Mouse (Mus musculus) CH12.LX (cell line): Measurements from ENCODE around the gene Zmynd8. TPM values are rescaled to one million over a fixed set of nuclear protein-coding genes. Genes with fewer than 3 reads are reported as not detected.

Experiments
- DNase-seq: peaks from one replicate; pipeline ENCODE4 v3.0.0-alpha.2; 2013; ENCODE audit errors: extremely low read depth
- H3K27ac ChIP-seq: 2 replicates; pipeline ENCODE4 v1.5.1; 2012; ENCODE audit warnings: low read depth, mild to moderate bottlenecking, control low read depth, moderate library complexity; ENCODE audit not compliant: insufficient read depth
- H3K27me3 ChIP-seq: replicated peaks from 2 replicates; pipeline ENCODE3; 2012; ENCODE audit warnings: inconsistent platforms
- H3K36me3 ChIP-seq, 2 experiments: replicated peaks in 1 of 2; 2 replicates each; pipeline versions ENCODE3 to v1.6.1; 2012; ENCODE audit warnings: inconsistent platforms in 1 of 2, low read length in 1 of 2, mild to moderate bottlenecking in 1 of 2, mixed read lengths in 1 of 2, moderate library complexity in 1 of 2; ENCODE audit not compliant: control insufficient read depth in 1 of 2, insufficient read depth in 1 of 2
- H3K4me1 ChIP-seq, 2 experiments: 2 replicates each; pipeline ENCODE4 v1.6.1; 2012; ENCODE audit warnings: inconsistent platforms in 1 of 2, moderate library complexity in 1 of 2; ENCODE audit not compliant: insufficient read depth in 2 of 2, control insufficient read depth in 1 of 2
- H3K4me2 ChIP-seq: 2 replicates; pipeline ENCODE4 v1.6.1; 2012; ENCODE audit warnings: low read depth, mild to moderate bottlenecking, control low read depth; ENCODE audit not compliant: poor library complexity, insufficient read depth, severe bottlenecking
- H3K4me3 ChIP-seq, 3 experiments: fragments of 150-350 bp in 1 of 3; sonication (generic) in 1 of 3; replicated peaks in 1 of 3; 2 replicates each; pipeline versions ENCODE3 to v1.5.1; 2011 to 2012; ENCODE audit warnings: low read depth in 2 of 3, low read length in 2 of 3, mild to moderate bottlenecking in 2 of 3, moderate library complexity in 2 of 3, control low read depth in 1 of 3, improper control_type of control experiment in 1 of 3, inconsistent platforms in 1 of 3, mixed read lengths in 1 of 3; ENCODE audit not compliant: poor library complexity in 1 of 3
- H3K79me2 ChIP-seq: replicated peaks from 2 replicates; pipeline ENCODE4 v1.6.1; 2012; ENCODE audit warnings: mild to moderate bottlenecking, moderate library complexity; ENCODE audit not compliant: control insufficient read depth, poor library complexity, insufficient read depth, severe bottlenecking; ENCODE audit errors: extremely low read depth
- H3K9ac ChIP-seq: 2 replicates; pipeline ENCODE4 v1.6.1; 2012; ENCODE audit warnings: low read depth, mild to moderate bottlenecking, control low read depth, moderate library complexity; ENCODE audit not compliant: insufficient read depth
- H3K9me3 ChIP-seq: replicated peaks from 2 replicates; pipeline ENCODE3; 2012; ENCODE audit warnings: low read length, inconsistent platforms, mixed read lengths
- BHLHE40 ChIP-seq: IDR thresholded peaks from 2 replicates; pipeline ENCODE4 v1.6.1; 2011; ENCODE audit warnings: mild to moderate bottlenecking, low read depth, low read length, improper control_type of control experiment
- CHD1 ChIP-seq: IDR thresholded peaks from 2 replicates; pipeline ENCODE4 v1.6.1; 2012; ENCODE audit warnings: low read depth, low read length, improper control_type of control experiment, inconsistent platforms
- CHD2 ChIP-seq: IDR thresholded peaks from 2 replicates; pipeline ENCODE4 v1.6.1; 2011; ENCODE audit warnings: low read length, improper control_type of control experiment
- CTCF ChIP-seq, 2 experiments: IDR thresholded peaks in 1 of 2; conservative IDR thresholded peaks in 1 of 2; 2 replicates each; pipeline ENCODE4 v1.5.1; 2011 to 2012; ENCODE audit warnings: low read depth in 2 of 2, low read length in 2 of 2, improper control_type of control experiment in 1 of 2, inconsistent platforms in 1 of 2, mild to moderate bottlenecking in 1 of 2, moderate library complexity in 1 of 2
- E2F4 ChIP-seq: IDR thresholded peaks from 2 replicates; pipeline ENCODE4 v1.6.1; 2011; ENCODE audit warnings: low read depth, low read length, improper control_type of control experiment; ENCODE audit not compliant: insufficient replicate concordance
- ELF1 ChIP-seq: IDR thresholded peaks from 2 replicates; pipeline ENCODE4 v1.6.1; 2014; ENCODE audit warnings: low read depth, mild to moderate bottlenecking, inconsistent platforms, low read length, improper control_type of control experiment
- EP300 ChIP-seq: IDR thresholded peaks from 2 replicates; pipeline ENCODE4 v1.6.1; 2011; ENCODE audit warnings: low read length, improper control_type of control experiment
- ETS1 ChIP-seq: conservative IDR thresholded peaks from 2 replicates; pipeline ENCODE4 v1.6.1; 2012; ENCODE audit warnings: low read depth, mild to moderate bottlenecking, inconsistent platforms, low read length, improper control_type of control experiment, moderate library complexity
- GABPA ChIP-seq: IDR thresholded peaks from 2 replicates; pipeline ENCODE4 v1.6.1; 2012; ENCODE audit warnings: low read depth, low read length, improper control_type of control experiment, inconsistent platforms; ENCODE audit not compliant: insufficient replicate concordance
- HCFC1 ChIP-seq: IDR thresholded peaks from 2 replicates; pipeline ENCODE4 v1.6.1; 2012; ENCODE audit warnings: low read depth, mild to moderate bottlenecking, inconsistent platforms, low read length, improper control_type of control experiment
- IRF4 ChIP-seq: IDR thresholded peaks from 2 replicates; pipeline ENCODE4 v1.6.1; 2014; ENCODE audit warnings: low read depth, mild to moderate bottlenecking, inconsistent platforms, low read length, improper control_type of control experiment
- JUN ChIP-seq: IDR thresholded peaks from 2 replicates; pipeline ENCODE4 v1.6.1; 2011; ENCODE audit warnings: low read depth, mild to moderate bottlenecking, low read length, improper control_type of control experiment, moderate library complexity; ENCODE audit not compliant: insufficient read depth
- JUND ChIP-seq: conservative IDR thresholded peaks from 2 replicates; pipeline ENCODE4 v1.6.1; 2011; ENCODE audit warnings: low read depth, low read length, improper control_type of control experiment
- KAT2A ChIP-seq: IDR thresholded peaks from 2 replicates; pipeline ENCODE4 v1.6.1; 2012; ENCODE audit warnings: low read length, improper control_type of control experiment, inconsistent platforms; ENCODE audit not compliant: insufficient replicate concordance
- MAFK ChIP-seq: IDR thresholded peaks from 2 replicates; pipeline ENCODE4 v1.6.1; 2011; ENCODE audit warnings: low read length, improper control_type of control experiment; ENCODE audit not compliant: insufficient replicate concordance
- MAX ChIP-seq: IDR thresholded peaks from 2 replicates; pipeline ENCODE4 v1.6.1; 2011; ENCODE audit warnings: low read length, improper control_type of control experiment
- MAZ ChIP-seq: IDR thresholded peaks from 2 replicates; pipeline ENCODE4 v1.6.1; 2012; ENCODE audit warnings: low read depth, mild to moderate bottlenecking, inconsistent platforms, low read length, improper control_type of control experiment, moderate library complexity
- MEF2A ChIP-seq: IDR thresholded peaks from 2 replicates; pipeline ENCODE4 v1.6.1; 2014; ENCODE audit warnings: low read depth, mild to moderate bottlenecking, inconsistent platforms, low read length, improper control_type of control experiment, borderline replicate concordance
- MXI1 ChIP-seq: IDR thresholded peaks from 2 replicates; pipeline ENCODE4 v1.6.1; 2011; ENCODE audit warnings: mild to moderate bottlenecking, low read depth, low read length, improper control_type of control experiment
- MYC ChIP-seq: IDR thresholded peaks from 2 replicates; pipeline ENCODE4 v1.6.1; 2011; ENCODE audit warnings: low read depth, mild to moderate bottlenecking, improper control_type of control experiment, low read length
- NELFE ChIP-seq: IDR thresholded peaks from 2 replicates; pipeline ENCODE4 v1.6.1; 2011; ENCODE audit warnings: low read depth, low read length, improper control_type of control experiment
- NRF1 ChIP-seq: IDR thresholded peaks from 2 replicates; pipeline ENCODE4 v1.6.1; 2014; ENCODE audit warnings: low read depth, mild to moderate bottlenecking, inconsistent platforms, low read length, improper control_type of control experiment, moderate library complexity
- PAX5 ChIP-seq: IDR thresholded peaks from 2 replicates; pipeline ENCODE4 v1.6.1; 2012; ENCODE audit warnings: low read length, inconsistent platforms, mixed read lengths
- POLR2A ChIP-seq: IDR thresholded peaks from 2 replicates; pipeline ENCODE4 v1.6.1; 2011; ENCODE audit warnings: low read depth, mild to moderate bottlenecking, improper control_type of control experiment, low read length
- POLR2AphosphoS2 ChIP-seq: IDR thresholded peaks from 2 replicates; pipeline ENCODE4 v1.6.1; 2011; ENCODE audit warnings: low read depth, low read length, improper control_type of control experiment
- RAD21 ChIP-seq: IDR thresholded peaks from 2 replicates; pipeline ENCODE4 v1.6.1; 2011; ENCODE audit warnings: low read depth, mild to moderate bottlenecking, low read length, improper control_type of control experiment, moderate library complexity
- RCOR1 ChIP-seq: conservative IDR thresholded peaks from 2 replicates; pipeline ENCODE4 v1.6.1; 2012; ENCODE audit warnings: low read depth, mild to moderate bottlenecking, inconsistent platforms, low read length, improper control_type of control experiment
- SIN3A ChIP-seq: IDR thresholded peaks from 2 replicates; pipeline ENCODE4 v1.6.1; 2012; ENCODE audit warnings: low read length, improper control_type of control experiment, inconsistent platforms
- SMC3 ChIP-seq: IDR thresholded peaks from 2 replicates; pipeline ENCODE4 v1.6.1; 2011; ENCODE audit warnings: low read depth, low read length, improper control_type of control experiment
- TBP ChIP-seq: conservative IDR thresholded peaks from 2 replicates; pipeline ENCODE4 v1.6.1; 2011; ENCODE audit warnings: low read depth, low read length, improper control_type of control experiment
- TCF12 ChIP-seq: IDR thresholded peaks from 2 replicates; pipeline ENCODE4 v1.6.1; 2014; ENCODE audit warnings: low read depth, mild to moderate bottlenecking, inconsistent platforms, low read length, improper control_type of control experiment
- UBTF ChIP-seq: IDR thresholded peaks from 2 replicates; pipeline ENCODE4 v1.6.1; 2012; ENCODE audit warnings: low read depth, mild to moderate bottlenecking, inconsistent platforms, low read length, improper control_type of control experiment, moderate library complexity
- USF1 ChIP-seq: IDR thresholded peaks from 2 replicates; pipeline ENCODE4 v1.6.1; 2014; ENCODE audit warnings: low read depth, mild to moderate bottlenecking, inconsistent platforms, low read length, improper control_type of control experiment
- USF2 ChIP-seq: conservative IDR thresholded peaks from 2 replicates; pipeline ENCODE4 v1.6.1; 2011; ENCODE audit warnings: low read depth, low read length, improper control_type of control experiment
- ZC3H11A ChIP-seq: IDR thresholded peaks from 2 replicates; pipeline ENCODE4 v1.6.1; 2012; ENCODE audit warnings: low read depth, mild to moderate bottlenecking, inconsistent platforms, low read length, improper control_type of control experiment
- ZKSCAN1 ChIP-seq: IDR thresholded peaks from 2 replicates; pipeline ENCODE4 v1.6.1; 2012; ENCODE audit warnings: low read depth, inconsistent platforms, low read length, improper control_type of control experiment, borderline replicate concordance
- ZMIZ1 ChIP-seq: IDR thresholded peaks from 2 replicates; pipeline ENCODE4 v1.6.1; 2012; ENCODE audit warnings: low read depth, mild to moderate bottlenecking, inconsistent platforms, low read length, improper control_type of control experiment
- ZNF384 ChIP-seq: IDR thresholded peaks from 2 replicates; pipeline ENCODE4 v1.6.1; 2012; ENCODE audit warnings: low read depth, low read length, improper control_type of control experiment, inconsistent platforms
- dilution Hi-C: fragments of 300-500 bp; cut with MboI; formaldehyde crosslinking; loops from 2 replicates; pipeline ENCODE4 v1.14.3; 2020; ENCODE audit warnings: low sequenced_read_pairs; ENCODE audit not compliant: extremely low pct_unique_long_range_greater_than_20kb, extremely low pct_ligation_motif_present
- in situ Hi-C: fragments of 300-500 bp; cut with MboI; formaldehyde crosslinking; loops from 3 replicates; pipeline ENCODE4 v1.14.3; 2019; ENCODE audit warnings: low sequenced_read_pairs, low pct_ligation_motif_present, low pct_unique_long_range_greater_than_20kb, mixed read lengths
- polyA plus RNA-seq: library from polyadenylated mRNA; unstranded; fragments of >175 nt; gene quantifications from 2 replicates; pipeline ENCODE4 v1.2.1, GENCODE M21; 2012; ENCODE audit warnings: low read depth; ENCODE audit not compliant: insufficient read length
- total RNA-seq, 2 experiments: library from RNA; depleted of rRNA; stranded (reverse); fragments of 300-350 nt in 1 of 2; fragments of >200 nt in 1 of 2; gene quantifications; 2 replicates each; pipeline ENCODE4 v1.2.3; 2012 to 2014

Zmynd8 gene
- total and polyA plus RNA-seq, 3 experiments = 33.6 to 84.5 (median 35.1) TPM

- Histone ChIP-seq H3K27me3 (no peaks in the 10 kb centered on the region), H3K79me2 (peaks cover 14% of the 10 kb centered on the region), H3K4me3 (no peak overlapping the region), H3K4me2 (no peak overlapping the region), H3K9ac (no peak overlapping the region), H3K36me3 (peaks cover 90 to 98% of the 10 kb centered on the region in 2 experiments), H3K4me1 (peaks cover 0 to 52% of the 10 kb centered on the region in 2 experiments; a peak in 3 of 4 replicates), H3K9me3 (no peaks in the 10 kb centered on the region), H3K27ac (no peak overlapping the region)
- TF ChIP-seq TCF12 (peak; percentile 7; the same call in 1 of the 2 replicates), PAX5 (no peak), NELFE (peak; percentile 33; the same call in 1 of the 2 replicates), ZMIZ1 (no peak), MYC (peak; percentile 27; the same call in 1 of the 2 replicates), JUND (0 out of 2 replicates have a peak, but pooled peaks have one; percentile 8), IRF4 (no peak), ZKSCAN1 (no peak), TBP (no peak), MAFK (no peak), JUN (no peak), CHD2 (no peak), GABPA (no peak), RAD21 (peak; percentile 78), EP300 (no peak), E2F4 (no peak), CTCF (conservative IDR thresholded peaks at IDR 0.05 in 1 of 2, IDR thresholded peaks at IDR 0.05 in 1 of 2; ENCODE audit: low read depth in 2 of 2, low read length in 2 of 2) (peak; percentile 90 to 91), KAT2A (no peak), MAX (no peak), SMC3 (peak; percentile 84), BHLHE40 (0 out of 2 replicates have a peak, but pooled peaks have one; percentile 8), USF2 (no peak), ELF1 (peak; percentile 12; the same call in 1 of the 2 replicates), SIN3A (peak; percentile 51; the same call in 1 of the 2 replicates), UBTF (no peak), ZNF384 (no peak), MXI1 (no peak), POLR2AphosphoS2 (0 out of 2 replicates have a peak, but pooled peaks have one; percentile 24), MAZ (no peak), MEF2A (0 out of 2 replicates have a peak, but pooled peaks have one; percentile 10), POLR2A (no peak), HCFC1 (no peak; the same call in 1 of the 2 replicates), ZC3H11A (peak; percentile 51), ETS1 (no peak), CHD1 (no peak), USF1 (no peak), RCOR1 (no peak), NRF1 (no peak)
- DNase-seq = peak; percentile 67
- in situ Hi-C loops = no loop called here
- dilution Hi-C loops = no loop called here
These were observed 79.5 kb downstream of the Zmynd8 start for GRCm38 (mm10) chr2:165818985-165819948.
